Mouse (Mus musculus) retina, embryonic 14.5 days (tissue): ENCODE data around the gene Ccdc92b.

ENCODE experiments used
- DNase-seq: peaks from one replicate; pipeline ENCODE4 v3.0.0-alpha.2; 2015; ENCODE audit warnings: low spot score

Ccdc92b gene

DNA sequence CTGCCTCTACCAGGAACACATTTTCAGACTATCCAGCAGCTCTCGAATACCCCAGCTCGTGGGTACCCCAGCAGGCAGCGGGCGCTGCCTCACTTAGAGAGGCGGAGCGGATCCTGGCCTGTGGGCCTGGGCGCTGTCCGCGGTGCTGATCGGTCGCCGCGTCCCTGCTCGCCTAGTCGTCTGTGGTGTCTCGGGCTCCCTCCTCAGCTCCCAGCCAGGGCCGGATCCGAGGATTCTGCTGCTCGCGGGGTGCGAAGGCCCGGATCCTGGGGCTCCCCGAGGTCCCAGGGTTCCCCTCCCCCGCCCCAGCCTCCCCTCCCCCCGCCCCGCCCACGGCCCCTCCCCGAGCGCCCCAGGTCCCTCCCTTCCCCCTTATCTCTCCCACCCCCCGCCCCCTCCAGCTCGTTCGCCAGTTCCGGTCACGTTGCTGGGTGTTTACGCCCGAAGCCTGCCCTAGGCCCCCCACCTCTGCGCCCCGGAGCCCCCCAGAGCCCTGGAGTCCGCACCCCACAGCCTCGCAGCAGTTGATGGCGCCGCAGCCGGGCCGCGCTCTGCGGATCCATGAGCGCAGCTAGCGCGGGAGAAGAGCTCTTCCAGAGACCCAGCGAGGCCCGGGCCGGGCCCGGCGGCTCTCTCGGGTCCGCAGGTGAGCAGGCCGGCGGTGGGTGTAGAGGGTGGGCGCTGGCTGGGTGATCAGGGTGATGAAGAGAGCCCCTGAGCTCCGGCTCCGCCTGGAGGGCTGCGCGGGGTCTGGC, at the start of gene Ccdc92b:
Gene Ccdc92b, plus strand, starts transcription at position 405 of the 755 bp plus-strand sequence.
- peak; percentile 87 for DNase-seq

DNA sequence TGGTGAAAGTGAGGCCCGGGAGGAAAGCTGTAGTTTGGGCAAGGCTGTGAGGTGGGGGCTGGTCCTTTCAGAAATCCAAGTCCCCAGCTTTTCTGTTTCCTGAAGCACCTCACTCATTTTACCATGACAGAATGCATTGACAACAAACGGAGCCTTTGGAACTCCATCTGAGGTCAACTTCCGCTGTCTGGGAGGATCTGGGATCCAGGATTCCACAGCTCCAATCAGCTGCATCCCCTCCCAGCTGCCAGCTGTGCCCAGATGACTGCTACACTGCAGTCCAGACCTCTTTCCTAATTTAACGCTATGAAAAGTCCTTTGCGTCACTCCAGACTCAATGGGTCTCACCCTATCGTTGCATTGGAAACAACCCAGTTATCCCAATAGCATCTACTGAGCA, 49.7 kb upstream of the Ccdc92b start:
- no peak for DNase-seq

DNA sequence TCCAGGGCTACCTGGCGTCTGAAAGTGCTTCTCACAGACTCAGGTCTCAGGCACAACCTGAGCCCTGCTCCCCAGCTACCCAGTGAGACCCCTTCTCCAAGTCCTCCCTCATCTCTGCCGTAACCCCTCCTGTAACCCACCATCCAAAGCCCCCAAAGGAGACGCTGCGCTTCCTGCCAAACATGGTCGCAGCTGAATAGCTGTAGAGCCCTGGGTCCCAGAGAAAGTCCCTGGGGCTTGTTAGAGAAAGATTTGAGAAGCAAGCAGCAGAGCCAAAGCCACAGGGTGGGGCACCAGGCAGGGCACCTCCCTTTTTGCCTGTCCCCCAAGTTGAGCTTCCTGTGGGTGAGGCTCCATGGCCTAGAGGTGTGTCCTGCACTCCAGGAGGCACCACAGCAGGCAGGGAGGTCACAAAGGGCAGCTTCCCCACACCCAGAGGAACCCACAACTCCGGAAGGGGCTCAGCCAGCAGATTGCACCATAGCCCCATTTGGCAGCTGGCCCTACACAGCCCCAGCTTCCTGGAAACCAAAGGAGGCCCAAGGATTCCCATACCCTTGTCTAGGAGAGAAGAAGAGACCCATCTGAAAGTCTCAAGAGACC, 46.8 kb upstream of the Ccdc92b start:
- no peak for DNase-seq

DNA sequence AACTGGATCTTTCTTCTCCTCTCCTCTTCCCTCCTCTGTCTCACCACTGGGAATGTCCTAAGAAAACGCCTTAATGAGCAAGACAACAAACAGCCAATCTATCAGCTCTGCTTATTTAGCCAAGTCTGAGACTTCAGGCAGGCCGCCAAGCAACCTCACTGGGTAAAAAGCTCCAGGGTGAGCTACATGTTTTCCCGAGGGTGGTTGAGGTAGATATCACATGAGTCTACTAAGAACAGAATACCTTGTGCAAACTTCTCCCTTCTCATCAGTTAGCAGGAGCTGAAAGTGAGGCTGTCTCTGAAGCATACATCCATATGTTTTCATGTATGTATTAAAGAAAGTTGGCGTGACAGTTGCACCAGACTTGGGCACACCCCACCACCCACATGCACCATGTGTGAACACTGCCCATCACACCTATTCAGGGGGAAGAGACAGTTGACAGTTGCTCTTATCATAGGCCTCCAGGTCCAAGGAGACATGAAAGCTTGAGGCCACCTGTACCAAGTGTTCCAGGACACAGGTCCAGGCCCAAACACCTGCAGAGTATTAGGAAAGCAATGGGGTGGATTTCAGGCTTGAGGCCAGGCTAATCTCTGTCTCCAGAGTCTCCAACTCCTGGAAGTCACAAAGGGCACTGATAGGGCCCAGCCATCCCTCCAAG, 44.5 kb upstream of the Ccdc92b start:
- DNase-seq, result no peak

DNA sequence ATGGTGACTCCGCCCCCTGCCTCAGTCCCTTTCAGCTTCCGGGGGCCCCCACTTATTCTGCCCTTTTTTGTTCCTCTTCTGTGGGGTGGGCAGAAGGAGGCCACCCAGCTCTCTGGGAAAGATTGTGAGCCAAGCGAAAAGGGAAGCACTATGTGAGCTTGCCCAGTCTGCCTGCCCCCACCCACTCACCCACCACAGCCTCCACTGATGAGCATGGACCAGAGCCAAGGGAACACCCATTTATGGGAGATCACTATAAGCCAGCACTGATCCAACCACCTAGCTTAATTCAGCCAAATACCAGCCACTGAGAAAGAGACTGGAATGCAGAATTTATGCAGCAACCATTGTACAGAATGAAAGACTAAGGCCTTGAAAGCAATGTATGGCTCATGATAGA, 43.5 kb upstream of the Ccdc92b start:
- DNase-seq, result no peak

DNA sequence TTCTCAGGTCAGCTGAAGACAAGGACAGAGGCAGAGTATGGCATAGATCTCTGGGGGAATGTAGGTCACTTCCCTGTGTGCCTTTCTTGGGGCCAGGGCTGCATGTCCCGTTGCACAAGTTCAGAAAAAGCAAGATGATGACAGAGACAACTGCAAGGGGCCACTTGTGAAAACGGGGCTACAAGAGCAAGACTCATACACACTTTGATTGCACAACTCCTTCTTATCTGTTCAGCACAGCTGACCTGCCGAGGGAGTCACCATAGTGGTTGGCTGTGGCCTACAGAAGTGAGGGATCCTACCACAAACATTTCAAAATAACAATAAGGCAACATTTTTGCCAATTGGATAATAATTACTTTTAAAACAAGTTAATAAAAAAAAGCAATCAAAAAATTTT, 42.3 kb upstream of the Ccdc92b start:
- DNase-seq, result no peak

DNA sequence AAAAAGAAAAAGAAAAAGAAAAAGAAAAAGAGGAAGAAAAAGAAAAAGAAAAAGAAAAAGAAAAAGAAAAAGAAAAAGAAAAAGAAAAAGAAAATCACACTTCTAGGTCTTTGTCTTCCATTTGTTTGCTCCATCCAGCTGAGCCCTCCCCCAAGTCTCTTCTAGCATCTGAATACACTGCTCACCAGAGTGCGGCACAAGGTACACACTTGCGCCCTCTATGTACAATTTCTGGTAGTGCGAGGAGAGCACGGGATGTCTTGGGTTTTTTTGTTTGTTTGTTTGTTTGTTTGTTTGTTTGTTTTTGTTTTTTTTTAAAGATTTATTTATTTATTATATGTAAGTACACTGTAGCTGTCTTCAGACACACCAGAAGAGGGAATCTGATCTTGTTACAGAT, 38.1 kb upstream of the Ccdc92b start:
- peak; percentile 31 for DNase-seq

DNA sequence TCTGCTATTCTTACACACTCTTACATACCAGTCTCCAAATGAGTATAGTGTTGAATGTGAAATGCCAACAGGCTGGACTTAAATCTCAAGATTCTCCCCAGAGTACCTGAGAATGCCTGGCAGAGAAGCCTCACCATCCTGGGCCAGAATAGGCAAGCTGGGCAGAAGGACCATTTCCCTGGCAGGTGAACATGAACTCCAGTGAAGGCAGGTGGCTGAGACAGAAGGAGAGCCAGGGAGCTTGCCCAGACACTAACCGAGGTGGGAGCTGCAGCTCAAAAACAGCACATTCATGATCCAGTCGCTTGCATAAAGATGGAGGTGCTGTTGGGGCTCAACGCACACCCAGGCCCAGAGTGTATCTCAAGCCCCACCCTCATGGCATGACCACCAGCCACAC, 36.9 kb upstream of the Ccdc92b start:
- DNase-seq, result no peak

DNA sequence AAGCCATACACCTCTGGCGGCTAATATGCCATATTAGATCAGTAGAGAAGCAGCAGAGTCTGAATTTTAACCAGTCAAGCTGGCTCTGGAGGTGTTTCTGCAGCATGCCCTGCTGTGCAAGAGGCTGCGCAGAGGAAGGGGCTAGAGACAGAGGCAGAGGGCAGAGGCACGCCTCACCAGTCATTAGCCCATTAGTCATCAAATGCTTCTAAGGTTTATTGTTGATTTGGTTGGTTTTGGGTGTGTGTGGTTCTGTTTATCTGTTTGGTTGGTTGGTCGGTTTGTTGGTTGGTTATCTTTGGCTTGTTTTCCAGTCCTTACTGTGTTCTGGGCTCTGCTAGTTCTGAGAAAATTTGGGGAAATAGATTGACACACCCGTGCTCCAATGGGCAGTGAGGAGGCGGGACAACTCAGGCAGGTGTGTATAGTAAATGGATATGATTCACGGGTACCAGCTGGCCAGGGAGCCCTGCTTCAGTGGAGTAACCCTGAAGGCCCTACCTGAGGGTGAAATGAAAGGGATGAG, 35.5 kb upstream of the Ccdc92b start:
- no peak for DNase-seq

DNA sequence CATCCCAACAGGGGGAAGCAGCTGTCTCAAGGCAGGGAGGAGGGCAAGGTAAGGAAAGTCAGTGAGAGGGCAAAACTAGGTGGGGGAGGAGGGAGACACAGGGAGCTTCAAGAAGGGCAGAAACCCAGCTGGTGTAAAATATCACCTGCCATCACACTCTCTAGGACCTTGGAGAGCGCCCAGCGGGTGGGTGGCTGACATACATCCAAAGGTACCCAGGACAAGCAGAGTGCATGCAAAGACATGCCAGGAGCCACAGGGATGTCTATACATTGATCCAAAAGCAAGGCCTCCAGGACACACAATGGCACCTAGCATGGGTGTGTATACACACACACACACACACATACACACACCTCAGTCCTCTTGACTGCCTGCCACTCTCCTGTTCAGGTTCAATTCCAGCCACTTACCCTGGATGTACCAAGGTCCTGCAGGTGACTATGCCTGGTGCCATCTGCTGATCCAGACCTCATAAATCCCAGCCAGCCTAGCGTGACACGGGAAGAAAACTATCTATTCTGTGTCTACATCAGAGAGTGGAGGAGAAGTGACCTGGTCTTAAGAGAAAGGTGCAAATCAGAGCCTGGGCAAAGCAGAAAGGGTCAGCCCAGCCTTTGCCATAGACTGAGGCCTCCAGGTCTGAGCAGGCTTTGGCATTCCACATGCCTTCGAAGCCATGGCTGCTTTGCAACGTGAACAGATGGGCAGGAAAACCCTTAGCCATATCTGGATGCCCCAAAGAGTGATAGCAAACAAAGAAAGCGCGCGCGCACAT, 34.3 kb upstream of the Ccdc92b start:
- DNase-seq, result peak; percentile 9

DNA sequence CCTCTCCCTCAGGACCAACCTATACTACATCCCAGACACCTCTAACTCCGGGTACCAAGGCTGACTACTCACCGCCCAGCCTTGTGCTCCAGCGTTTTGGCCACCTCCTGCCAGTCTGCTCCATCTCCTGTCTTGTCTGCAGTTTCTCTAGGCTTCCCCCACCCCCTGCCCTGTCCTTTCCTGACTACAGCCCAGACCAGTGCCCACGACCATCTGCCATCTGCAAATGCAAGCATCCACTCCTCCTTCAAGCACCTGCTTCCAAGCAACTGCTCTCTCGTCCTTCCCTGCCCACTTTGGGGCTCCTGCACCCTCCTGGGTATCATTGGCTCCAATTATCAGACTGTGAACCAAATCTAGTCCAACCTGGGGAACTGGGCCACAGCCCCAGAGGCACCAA, 33.0 kb upstream of the Ccdc92b start:
- no peak for DNase-seq

DNA sequence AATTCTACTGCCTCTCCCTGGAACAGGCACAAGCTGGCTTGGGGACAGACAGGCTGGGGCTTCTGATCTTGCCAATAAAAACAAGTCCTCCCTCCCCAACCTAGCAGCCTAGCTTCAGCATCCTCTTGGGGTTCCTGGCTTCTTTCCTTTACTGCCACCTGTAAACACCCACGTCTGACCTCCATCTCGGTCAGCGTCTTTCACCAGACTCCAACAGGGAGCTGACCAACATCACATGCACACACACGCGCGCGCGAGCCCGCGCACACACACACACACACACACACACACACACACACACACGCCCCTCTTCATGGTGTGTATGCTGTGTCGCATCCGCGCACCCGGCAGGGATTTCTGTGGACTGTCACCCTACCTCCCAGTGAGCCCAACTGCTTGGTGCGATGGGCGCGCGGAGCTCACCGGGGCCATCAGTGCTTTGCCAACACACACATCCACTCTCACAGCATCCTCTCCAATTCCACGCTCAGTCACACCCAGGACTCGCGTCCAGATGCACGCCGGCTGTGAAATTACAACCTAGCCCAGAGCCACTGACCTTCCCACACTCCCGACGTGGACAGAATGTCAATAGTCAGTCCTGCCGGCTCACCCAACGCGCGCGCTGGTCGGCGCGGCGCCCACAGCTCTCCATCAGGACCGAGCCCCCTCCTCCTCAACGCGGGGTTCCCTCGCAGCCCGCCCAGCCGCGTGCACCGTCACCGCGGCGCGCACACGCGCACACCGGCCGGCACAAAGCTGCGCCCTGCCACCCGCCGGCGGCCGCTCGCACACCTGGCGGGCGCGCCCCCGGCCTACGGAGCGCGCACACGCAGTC, 29.8 kb upstream of the Ccdc92b start:
- peak; percentile 32 for DNase-seq

DNA sequence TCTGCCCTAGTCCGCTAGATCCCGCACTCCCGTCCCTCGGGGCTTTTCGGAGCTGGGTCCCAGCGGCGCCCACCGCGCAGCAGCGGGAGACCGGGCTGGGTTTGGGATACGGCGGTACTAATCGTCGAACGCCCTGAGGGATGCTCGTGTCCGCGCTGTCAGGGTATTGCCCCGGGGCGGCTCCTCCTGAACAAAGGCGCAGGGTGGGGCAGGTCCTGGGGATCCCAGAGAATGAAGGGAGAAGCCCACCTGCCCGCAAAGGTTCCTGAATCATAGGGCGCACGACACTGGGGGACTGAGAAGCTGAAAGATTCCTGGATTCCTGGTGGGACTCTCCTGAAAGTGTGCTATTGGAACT, 29.2 kb upstream of the Ccdc92b start:
- no peak for DNase-seq

DNA sequence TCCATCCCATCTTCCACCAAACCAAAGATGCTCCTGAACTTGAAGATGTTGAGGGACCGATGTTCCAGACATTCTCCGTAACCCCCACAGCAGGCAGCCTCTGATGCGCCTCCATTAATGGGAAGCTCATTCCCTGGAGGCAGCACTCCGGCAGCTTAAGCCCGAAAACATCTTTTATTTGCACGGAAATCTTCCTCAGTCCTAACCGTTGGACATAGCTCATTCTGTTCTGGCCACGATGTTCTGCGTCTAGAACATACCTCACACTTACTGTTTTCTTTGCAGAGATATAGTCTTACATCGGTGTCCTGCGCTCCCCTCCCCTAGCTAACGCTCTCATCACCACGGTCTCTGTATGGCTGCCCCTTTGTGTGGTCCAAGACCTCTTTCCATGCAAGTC, 28.7 kb upstream of the Ccdc92b start:
- DNase-seq, result no peak

DNA sequence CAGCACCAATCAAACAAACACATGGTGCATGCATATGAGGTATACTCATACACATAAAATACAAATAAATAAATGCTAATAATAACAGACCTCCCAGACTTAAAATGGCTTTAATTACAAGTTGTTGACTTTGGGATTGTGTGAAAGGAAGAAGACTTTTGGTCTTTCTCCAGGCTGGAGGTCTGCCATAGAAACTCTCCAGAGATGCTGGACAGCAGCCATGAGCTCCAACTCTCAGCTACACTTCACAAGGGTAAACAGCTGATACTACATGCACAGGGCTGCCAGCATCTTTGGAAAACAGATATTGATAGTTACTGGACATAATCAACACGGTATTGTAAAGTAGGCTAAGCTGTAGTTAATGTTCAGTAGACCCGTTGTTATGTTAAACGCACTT, 27.2 kb upstream of the Ccdc92b start:
- no peak for DNase-seq

DNA sequence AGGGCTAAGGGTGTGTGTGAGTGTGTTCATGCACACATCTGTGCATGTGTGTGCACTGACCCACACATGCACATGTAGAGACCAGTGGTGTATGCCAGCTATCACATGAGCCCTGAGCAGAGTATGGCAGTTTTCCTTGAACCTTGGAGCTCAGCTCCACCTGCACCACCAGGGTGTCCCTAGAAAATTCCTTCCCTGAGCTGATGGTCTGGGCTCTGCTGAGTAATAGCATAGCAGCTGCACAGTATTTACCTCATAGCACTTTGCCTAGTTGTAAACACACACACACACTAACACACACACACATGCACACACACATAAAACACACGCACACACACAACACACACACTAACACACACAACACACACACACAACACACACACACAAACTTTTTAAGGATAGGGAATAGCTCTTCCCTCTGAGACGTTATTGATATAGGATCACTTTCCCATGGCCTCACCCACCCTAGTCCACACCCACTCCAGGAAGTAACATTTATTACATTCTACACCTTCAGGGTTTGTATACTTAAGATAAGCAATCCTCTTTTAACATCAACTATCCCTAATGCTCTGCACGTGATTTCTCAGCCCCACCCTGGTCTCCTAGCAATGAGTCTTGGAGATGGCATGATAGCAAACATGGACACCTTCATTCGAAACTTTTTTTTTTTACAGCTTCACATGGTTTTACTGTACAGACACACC, 22.0 kb upstream of the Ccdc92b start:
- DNase-seq, result no peak

DNA sequence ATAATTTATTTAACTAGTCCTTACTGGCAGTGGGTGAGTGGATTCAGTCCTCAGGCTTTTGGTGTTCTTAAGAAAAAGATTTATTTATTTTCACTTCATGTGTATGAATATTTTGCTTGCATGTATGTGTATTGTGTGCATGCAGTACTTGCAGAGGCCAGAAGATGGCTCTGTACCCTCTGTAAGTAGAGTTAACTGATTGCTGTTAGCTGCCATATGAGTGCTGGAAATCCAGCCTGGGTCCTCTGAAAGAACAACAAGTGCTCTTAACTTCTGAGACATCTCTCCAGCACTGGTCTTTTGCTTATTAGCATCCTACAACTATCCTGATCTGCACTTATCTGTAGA, 21.4 kb upstream of the Ccdc92b start:
- no peak for DNase-seq

DNA sequence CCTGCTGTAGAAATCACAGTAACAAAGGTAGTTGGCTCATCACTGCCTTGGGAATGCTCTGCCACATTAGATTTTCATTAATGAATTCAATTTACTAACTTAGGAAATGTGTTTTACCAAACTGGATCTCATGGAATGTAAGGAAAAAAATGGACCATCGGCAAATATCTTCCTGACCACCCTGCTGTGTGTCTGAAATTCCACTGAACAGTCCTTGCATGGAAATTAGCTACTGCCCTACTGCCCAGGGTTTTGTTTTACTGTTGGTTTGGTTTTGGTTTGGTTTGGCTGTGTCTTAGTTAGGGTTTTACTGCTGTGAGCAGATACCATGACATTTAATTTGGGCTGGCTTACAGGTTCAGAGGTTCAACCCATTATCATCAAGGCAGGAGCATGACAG, 17.1 kb upstream of the Ccdc92b start:
- DNase-seq, result no peak

DNA sequence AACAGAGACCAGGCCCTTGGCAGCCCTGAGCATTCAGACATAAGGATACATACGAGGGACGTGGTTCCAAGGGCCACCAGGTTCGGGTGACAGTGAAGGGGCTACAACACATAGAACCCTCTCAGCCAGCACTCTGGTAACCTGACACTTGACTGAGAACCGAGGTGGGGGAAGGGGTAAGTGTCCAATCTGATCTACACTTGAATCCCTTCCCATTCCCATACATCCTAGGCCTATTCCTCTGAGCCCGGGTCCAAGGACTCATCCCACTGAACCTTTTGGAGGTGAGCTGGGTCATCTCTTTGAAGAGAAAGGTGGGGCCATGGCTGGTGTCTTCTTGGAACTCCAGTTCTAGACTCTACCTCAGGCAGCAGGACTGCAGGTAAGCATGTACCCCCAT, 9.3 kb upstream of the Ccdc92b start:
- DNase-seq, result no peak

DNA sequence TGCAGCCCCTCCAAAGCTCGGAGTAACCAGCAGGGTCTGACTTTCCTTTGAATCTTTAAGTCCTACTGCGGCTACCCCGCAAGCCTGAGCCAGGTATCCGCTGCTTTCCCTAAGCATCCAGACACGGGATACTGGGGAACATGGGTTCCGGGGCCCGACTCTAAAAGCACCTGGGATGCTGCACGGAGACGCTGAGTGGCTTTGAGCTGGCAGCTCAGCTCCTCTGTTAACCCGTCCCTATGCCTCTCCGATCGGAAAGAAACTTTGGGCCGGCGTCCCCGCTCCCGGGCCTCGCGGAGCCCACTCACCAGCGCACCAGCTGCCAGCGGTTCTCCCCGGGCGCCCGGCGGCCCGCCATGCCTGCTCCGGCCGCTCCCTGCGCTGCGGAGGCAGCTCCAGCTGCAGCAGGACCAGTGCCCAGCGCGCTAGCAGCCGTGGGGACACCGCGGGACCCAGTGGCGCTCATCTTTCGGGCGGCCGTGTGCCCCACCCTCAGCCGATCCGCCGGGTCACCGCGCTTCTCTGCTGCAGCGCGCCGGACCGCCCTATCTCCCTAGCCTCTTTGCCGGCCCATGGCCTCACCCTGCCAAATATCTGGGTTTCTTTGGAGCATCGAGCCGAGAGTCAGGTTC, 8.7 kb upstream of the Ccdc92b start, which contains the start of gene Rap1gap2:
Gene Rap1gap2, minus strand, starts transcription at position 371 of the 632 bp plus-strand sequence.
- peak; percentile 39 for DNase-seq
